Mouse (Mus musculus) small intestine, adult 2 months (tissue): Measurements from ENCODE around the gene Wfdc1. TPM values are rescaled to one million over a fixed set of nuclear protein-coding genes. Genes with fewer than 3 reads are reported as not detected.

Experiments
- H3K27ac ChIP-seq: fragments of 200-500 bp; 2 replicates; pipeline ENCODE4 v1.5.1; 2012; ENCODE audit warnings: low read depth, low read length, control low read depth, inconsistent platforms; ENCODE audit not compliant: insufficient read depth
- H3K27me3 ChIP-seq: fragments of 200-500 bp; 2 replicates; pipeline ENCODE4 v1.6.1; 2012; ENCODE audit warnings: mild to moderate bottlenecking, moderate library complexity, low read length, inconsistent platforms; ENCODE audit not compliant: control insufficient read depth, insufficient read depth
- H3K36me3 ChIP-seq: fragments of 200-500 bp; 2 replicates; pipeline ENCODE4 v1.6.1; 2012; ENCODE audit warnings: mild to moderate bottlenecking, low read length, control low read depth, inconsistent platforms; ENCODE audit not compliant: control insufficient read depth, insufficient read depth
- H3K4me1 ChIP-seq: fragments of 200-500 bp; 2 replicates; pipeline ENCODE4 v1.6.1; 2012; ENCODE audit warnings: low read length, inconsistent platforms, mixed read lengths; ENCODE audit not compliant: control insufficient read depth, insufficient read depth, insufficient read length
- H3K4me3 ChIP-seq: fragments of 200-500 bp; 2 replicates; pipeline ENCODE4 v1.5.1; 2012; ENCODE audit warnings: low read depth, mild to moderate bottlenecking, control low read depth, inconsistent platforms, low read length, moderate library complexity
- CTCF ChIP-seq: fragments of 200-500 bp; IDR thresholded peaks from 2 replicates; pipeline ENCODE4 v1.5.1; 2012; ENCODE audit warnings: low read depth, mild to moderate bottlenecking, control low read depth, inconsistent platforms, low read length, moderate library complexity, mixed read lengths; ENCODE audit not compliant: insufficient replicate concordance, insufficient read length; ENCODE audit errors: extremely low read depth
- POLR2A ChIP-seq: fragments of 200-500 bp; IDR thresholded peaks from 2 replicates; pipeline ENCODE4 v1.6.1; 2012; ENCODE audit warnings: low read depth, mild to moderate bottlenecking, control low read depth, inconsistent platforms, low read length, moderate library complexity
- WGBS: fragments of 180-500 bp; shearing (Covaris S2); methylation state at CpG from one replicate; pipeline ENCODE4 v1.1.7; 2018; 5-methylcytosine and 5-hydroxymethylcytosine counted together
- polyA plus RNA-seq: library from polyadenylated mRNA; depleted of rRNA; stranded (reverse); fragments of >200 nt; gene quantifications from 2 replicates; pipeline ENCODE4 v1.2.3, GENCODE M21; 2012; rRNA removed

Wfdc1 gene
- 33.8 and 34.5 TPM in 2 replicates for polyA plus RNA-seq

- peaks cover 26% of the 10 kb centered on the region for H3K4me1 ChIP-seq
- H3K27me3 ChIP-seq = no peaks in the 10 kb centered on the region
- TF ChIP-seq CTCF = no peak
- TF ChIP-seq POLR2A = no peak
- no peaks in the 10 kb centered on the region for H3K36me3 ChIP-seq
- WGBS = 31% methylated on average over 14 of the region's 14 CpGs
- H3K4me3 ChIP-seq = peak within 1 kb of the TSS; percentile 55
- H3K27ac ChIP-seq = peak within 1 kb of the TSS; percentile 20
These were observed at the start of gene Wfdc1 for GRCm38 (mm10) chr8:119666219-119666951. Wfdc1 (plus strand) TSS chr8:119666365.

GRCm38 (mm10) chr8:119616811-119617210 lies 49.4 kb upstream of the Wfdc1 start:
- H3K4me1 ChIP-seq = peaks cover 10% of the 10 kb centered on the region
- 95% methylated on average over 4 of the region's 4 CpGs for WGBS
- H3K36me3 ChIP-seq = no peaks in the 10 kb centered on the region
- no peak for TF ChIP-seq CTCF
- no peak for TF ChIP-seq POLR2A
- H3K27ac ChIP-seq = no peak overlapping the region
- H3K4me3 ChIP-seq = no peak overlapping the region
- no peaks in the 10 kb centered on the region for H3K27me3 ChIP-seq

GRCm38 (mm10) chr8:119617586-119617985 lies 48.6 kb upstream of the Wfdc1 start:
- no peaks in the 10 kb centered on the region for H3K36me3 ChIP-seq
- H3K27me3 ChIP-seq = no peaks in the 10 kb centered on the region
- TF ChIP-seq CTCF = no peak
- TF ChIP-seq POLR2A = no peak
- H3K4me1 ChIP-seq = peaks cover 7% of the 10 kb centered on the region
- H3K27ac ChIP-seq = no peak overlapping the region
- H3K4me3 ChIP-seq = no peak overlapping the region
- 78% methylated on average over 5 of the region's 5 CpGs for WGBS

- whole genome bisulfite sequencing = 67% methylated on average over 5 of the region's 5 CpGs
- Histone ChIP-seq H3K36me3 (no peaks in the 10 kb centered on the region), H3K27ac (no peak overlapping the region), H3K27me3 (no peaks in the 10 kb centered on the region), H3K4me3 (no peak overlapping the region), H3K4me1 (peaks cover 1% of the 10 kb centered on the region; the same call in 1 of the 2 replicates)
- TF ChIP-seq CTCF = no peak
- no peak for TF ChIP-seq POLR2A
These were observed 47.3 kb upstream of the Wfdc1 start for GRCm38 (mm10) chr8:119618887-119619286.

GRCm38 (mm10) chr8:119620116-119620840 lies 45.9 kb upstream of the Wfdc1 start:
- no peaks in the 10 kb centered on the region for H3K36me3 ChIP-seq
- H3K27ac ChIP-seq = no peak overlapping the region
- H3K4me1 ChIP-seq = no peaks in the 10 kb centered on the region
- no peak overlapping the region for H3K4me3 ChIP-seq
- H3K27me3 ChIP-seq = no peaks in the 10 kb centered on the region
- 85% methylated on average over 6 of the region's 6 CpGs for WGBS
- TF ChIP-seq POLR2A = no peak
- no peak for TF ChIP-seq CTCF

- Histone ChIP-seq H3K4me3 (no peak overlapping the region), H3K4me1 (no peaks in the 10 kb centered on the region), H3K27ac (no peak overlapping the region), H3K27me3 (no peaks in the 10 kb centered on the region), H3K36me3 (no peaks in the 10 kb centered on the region)
- WGBS = 81% methylated on average over 14 of the region's 14 CpGs
- TF ChIP-seq POLR2A (no peak), CTCF (no peak)
These were observed 45.2 kb upstream of the Wfdc1 start for GRCm38 (mm10) chr8:119620848-119621465.

- Histone ChIP-seq H3K27me3 (no peaks in the 10 kb centered on the region), H3K27ac (no peak overlapping the region), H3K36me3 (no peaks in the 10 kb centered on the region), H3K4me3 (no peak overlapping the region), H3K4me1 (peaks cover 6% of the 10 kb centered on the region; the same call in 1 of the 2 replicates)
- 71% methylated on average over 4 of the region's 4 CpGs for WGBS
- TF ChIP-seq POLR2A (no peak), CTCF (no peak)
These were observed 43.6 kb upstream of the Wfdc1 start for GRCm38 (mm10) chr8:119622555-119622954.
